Mouse (Mus musculus) CH12.LX (cell line): ENCODE data around the gene Unc119. TPM values are rescaled to one million over a fixed set of nuclear protein-coding genes. Genes with fewer than 3 reads are reported as not detected.

Experiments
- DNase-seq: peaks from one replicate; pipeline ENCODE4 v3.0.0-alpha.2; 2013; ENCODE audit errors: extremely low read depth
- H3K27ac ChIP-seq: 2 replicates; pipeline ENCODE4 v1.5.1; 2012; ENCODE audit warnings: low read depth, mild to moderate bottlenecking, control low read depth, moderate library complexity; ENCODE audit not compliant: insufficient read depth
- H3K27me3 ChIP-seq: replicated peaks from 2 replicates; pipeline ENCODE3; 2012; ENCODE audit warnings: inconsistent platforms
- H3K36me3 ChIP-seq, 2 experiments: replicated peaks in 1 of 2; 2 replicates each; pipeline versions ENCODE3 to v1.6.1; 2012; ENCODE audit warnings: inconsistent platforms in 1 of 2, low read length in 1 of 2, mild to moderate bottlenecking in 1 of 2, mixed read lengths in 1 of 2, moderate library complexity in 1 of 2; ENCODE audit not compliant: control insufficient read depth in 1 of 2, insufficient read depth in 1 of 2
- H3K4me1 ChIP-seq, 2 experiments: 2 replicates each; pipeline ENCODE4 v1.6.1; 2012; ENCODE audit warnings: inconsistent platforms in 1 of 2, moderate library complexity in 1 of 2; ENCODE audit not compliant: insufficient read depth in 2 of 2, control insufficient read depth in 1 of 2
- H3K4me2 ChIP-seq: 2 replicates; pipeline ENCODE4 v1.6.1; 2012; ENCODE audit warnings: low read depth, mild to moderate bottlenecking, control low read depth; ENCODE audit not compliant: poor library complexity, insufficient read depth, severe bottlenecking
- H3K4me3 ChIP-seq, 3 experiments: fragments of 150-350 bp in 1 of 3; sonication (generic) in 1 of 3; replicated peaks in 1 of 3; 2 replicates each; pipeline versions ENCODE3 to v1.5.1; 2011 to 2012; ENCODE audit warnings: low read depth in 2 of 3, low read length in 2 of 3, mild to moderate bottlenecking in 2 of 3, moderate library complexity in 2 of 3, control low read depth in 1 of 3, improper control_type of control experiment in 1 of 3, inconsistent platforms in 1 of 3, mixed read lengths in 1 of 3; ENCODE audit not compliant: poor library complexity in 1 of 3
- H3K79me2 ChIP-seq: replicated peaks from 2 replicates; pipeline ENCODE4 v1.6.1; 2012; ENCODE audit warnings: mild to moderate bottlenecking, moderate library complexity; ENCODE audit not compliant: control insufficient read depth, poor library complexity, insufficient read depth, severe bottlenecking; ENCODE audit errors: extremely low read depth
- H3K9ac ChIP-seq: 2 replicates; pipeline ENCODE4 v1.6.1; 2012; ENCODE audit warnings: low read depth, mild to moderate bottlenecking, control low read depth, moderate library complexity; ENCODE audit not compliant: insufficient read depth
- H3K9me3 ChIP-seq: replicated peaks from 2 replicates; pipeline ENCODE3; 2012; ENCODE audit warnings: low read length, inconsistent platforms, mixed read lengths
- BHLHE40 ChIP-seq: IDR thresholded peaks from 2 replicates; pipeline ENCODE4 v1.6.1; 2011; ENCODE audit warnings: mild to moderate bottlenecking, low read depth, low read length, improper control_type of control experiment
- CHD2 ChIP-seq: IDR thresholded peaks from 2 replicates; pipeline ENCODE4 v1.6.1; 2011; ENCODE audit warnings: low read length, improper control_type of control experiment
- CTCF ChIP-seq, 2 experiments: IDR thresholded peaks in 1 of 2; conservative IDR thresholded peaks in 1 of 2; 2 replicates each; pipeline ENCODE4 v1.5.1; 2011 to 2012; ENCODE audit warnings: low read depth in 2 of 2, low read length in 2 of 2, improper control_type of control experiment in 1 of 2, inconsistent platforms in 1 of 2, mild to moderate bottlenecking in 1 of 2, moderate library complexity in 1 of 2
- E2F4 ChIP-seq: IDR thresholded peaks from 2 replicates; pipeline ENCODE4 v1.6.1; 2011; ENCODE audit warnings: low read depth, low read length, improper control_type of control experiment; ENCODE audit not compliant: insufficient replicate concordance
- ELF1 ChIP-seq: IDR thresholded peaks from 2 replicates; pipeline ENCODE4 v1.6.1; 2014; ENCODE audit warnings: low read depth, mild to moderate bottlenecking, inconsistent platforms, low read length, improper control_type of control experiment
- GABPA ChIP-seq: IDR thresholded peaks from 2 replicates; pipeline ENCODE4 v1.6.1; 2012; ENCODE audit warnings: low read depth, low read length, improper control_type of control experiment, inconsistent platforms; ENCODE audit not compliant: insufficient replicate concordance
- HCFC1 ChIP-seq: IDR thresholded peaks from 2 replicates; pipeline ENCODE4 v1.6.1; 2012; ENCODE audit warnings: low read depth, mild to moderate bottlenecking, inconsistent platforms, low read length, improper control_type of control experiment
- IRF4 ChIP-seq: IDR thresholded peaks from 2 replicates; pipeline ENCODE4 v1.6.1; 2014; ENCODE audit warnings: low read depth, mild to moderate bottlenecking, inconsistent platforms, low read length, improper control_type of control experiment
- JUN ChIP-seq: IDR thresholded peaks from 2 replicates; pipeline ENCODE4 v1.6.1; 2011; ENCODE audit warnings: low read depth, mild to moderate bottlenecking, low read length, improper control_type of control experiment, moderate library complexity; ENCODE audit not compliant: insufficient read depth
- JUND ChIP-seq: conservative IDR thresholded peaks from 2 replicates; pipeline ENCODE4 v1.6.1; 2011; ENCODE audit warnings: low read depth, low read length, improper control_type of control experiment
- KAT2A ChIP-seq: IDR thresholded peaks from 2 replicates; pipeline ENCODE4 v1.6.1; 2012; ENCODE audit warnings: low read length, improper control_type of control experiment, inconsistent platforms; ENCODE audit not compliant: insufficient replicate concordance
- MAFK ChIP-seq: IDR thresholded peaks from 2 replicates; pipeline ENCODE4 v1.6.1; 2011; ENCODE audit warnings: low read length, improper control_type of control experiment; ENCODE audit not compliant: insufficient replicate concordance
- MAZ ChIP-seq: IDR thresholded peaks from 2 replicates; pipeline ENCODE4 v1.6.1; 2012; ENCODE audit warnings: low read depth, mild to moderate bottlenecking, inconsistent platforms, low read length, improper control_type of control experiment, moderate library complexity
- MEF2A ChIP-seq: IDR thresholded peaks from 2 replicates; pipeline ENCODE4 v1.6.1; 2014; ENCODE audit warnings: low read depth, mild to moderate bottlenecking, inconsistent platforms, low read length, improper control_type of control experiment, borderline replicate concordance
- MXI1 ChIP-seq: IDR thresholded peaks from 2 replicates; pipeline ENCODE4 v1.6.1; 2011; ENCODE audit warnings: mild to moderate bottlenecking, low read depth, low read length, improper control_type of control experiment
- NELFE ChIP-seq: IDR thresholded peaks from 2 replicates; pipeline ENCODE4 v1.6.1; 2011; ENCODE audit warnings: low read depth, low read length, improper control_type of control experiment
- NRF1 ChIP-seq: IDR thresholded peaks from 2 replicates; pipeline ENCODE4 v1.6.1; 2014; ENCODE audit warnings: low read depth, mild to moderate bottlenecking, inconsistent platforms, low read length, improper control_type of control experiment, moderate library complexity
- PAX5 ChIP-seq: IDR thresholded peaks from 2 replicates; pipeline ENCODE4 v1.6.1; 2012; ENCODE audit warnings: low read length, inconsistent platforms, mixed read lengths
- POLR2A ChIP-seq: IDR thresholded peaks from 2 replicates; pipeline ENCODE4 v1.6.1; 2011; ENCODE audit warnings: low read depth, mild to moderate bottlenecking, improper control_type of control experiment, low read length
- POLR2AphosphoS2 ChIP-seq: IDR thresholded peaks from 2 replicates; pipeline ENCODE4 v1.6.1; 2011; ENCODE audit warnings: low read depth, low read length, improper control_type of control experiment
- RAD21 ChIP-seq: IDR thresholded peaks from 2 replicates; pipeline ENCODE4 v1.6.1; 2011; ENCODE audit warnings: low read depth, mild to moderate bottlenecking, low read length, improper control_type of control experiment, moderate library complexity
- RCOR1 ChIP-seq: conservative IDR thresholded peaks from 2 replicates; pipeline ENCODE4 v1.6.1; 2012; ENCODE audit warnings: low read depth, mild to moderate bottlenecking, inconsistent platforms, low read length, improper control_type of control experiment
- SIN3A ChIP-seq: IDR thresholded peaks from 2 replicates; pipeline ENCODE4 v1.6.1; 2012; ENCODE audit warnings: low read length, improper control_type of control experiment, inconsistent platforms
- TBP ChIP-seq: conservative IDR thresholded peaks from 2 replicates; pipeline ENCODE4 v1.6.1; 2011; ENCODE audit warnings: low read depth, low read length, improper control_type of control experiment
- TCF12 ChIP-seq: IDR thresholded peaks from 2 replicates; pipeline ENCODE4 v1.6.1; 2014; ENCODE audit warnings: low read depth, mild to moderate bottlenecking, inconsistent platforms, low read length, improper control_type of control experiment
- UBTF ChIP-seq: IDR thresholded peaks from 2 replicates; pipeline ENCODE4 v1.6.1; 2012; ENCODE audit warnings: low read depth, mild to moderate bottlenecking, inconsistent platforms, low read length, improper control_type of control experiment, moderate library complexity
- USF1 ChIP-seq: IDR thresholded peaks from 2 replicates; pipeline ENCODE4 v1.6.1; 2014; ENCODE audit warnings: low read depth, mild to moderate bottlenecking, inconsistent platforms, low read length, improper control_type of control experiment
- USF2 ChIP-seq: conservative IDR thresholded peaks from 2 replicates; pipeline ENCODE4 v1.6.1; 2011; ENCODE audit warnings: low read depth, low read length, improper control_type of control experiment
- ZMIZ1 ChIP-seq: IDR thresholded peaks from 2 replicates; pipeline ENCODE4 v1.6.1; 2012; ENCODE audit warnings: low read depth, mild to moderate bottlenecking, inconsistent platforms, low read length, improper control_type of control experiment
- ZNF384 ChIP-seq: IDR thresholded peaks from 2 replicates; pipeline ENCODE4 v1.6.1; 2012; ENCODE audit warnings: low read depth, low read length, improper control_type of control experiment, inconsistent platforms
- dilution Hi-C: fragments of 300-500 bp; cut with MboI; formaldehyde crosslinking; loops from 2 replicates; pipeline ENCODE4 v1.14.3; 2020; ENCODE audit warnings: low sequenced_read_pairs; ENCODE audit not compliant: extremely low pct_unique_long_range_greater_than_20kb, extremely low pct_ligation_motif_present
- in situ Hi-C: fragments of 300-500 bp; cut with MboI; formaldehyde crosslinking; loops from 3 replicates; pipeline ENCODE4 v1.14.3; 2019; ENCODE audit warnings: low sequenced_read_pairs, low pct_ligation_motif_present, low pct_unique_long_range_greater_than_20kb, mixed read lengths
- polyA plus RNA-seq: library from polyadenylated mRNA; unstranded; fragments of >175 nt; gene quantifications from 2 replicates; pipeline ENCODE4 v1.2.1, GENCODE M21; 2012; ENCODE audit warnings: low read depth; ENCODE audit not compliant: insufficient read length
- total RNA-seq, 2 experiments: library from RNA; depleted of rRNA; stranded (reverse); fragments of 300-350 nt in 1 of 2; fragments of >200 nt in 1 of 2; gene quantifications; 2 replicates each; pipeline ENCODE4 v1.2.3; 2012 to 2014

The Unc119 gene
- total RNA-seq (2012; rRNA removed) (80.5 and 81.6 TPM in 2 replicates), total RNA-seq (2014; rRNA removed) (197 and 227 TPM in 2 replicates), polyA plus RNA-seq (146 and 173 TPM in 2 replicates)

DNA sequence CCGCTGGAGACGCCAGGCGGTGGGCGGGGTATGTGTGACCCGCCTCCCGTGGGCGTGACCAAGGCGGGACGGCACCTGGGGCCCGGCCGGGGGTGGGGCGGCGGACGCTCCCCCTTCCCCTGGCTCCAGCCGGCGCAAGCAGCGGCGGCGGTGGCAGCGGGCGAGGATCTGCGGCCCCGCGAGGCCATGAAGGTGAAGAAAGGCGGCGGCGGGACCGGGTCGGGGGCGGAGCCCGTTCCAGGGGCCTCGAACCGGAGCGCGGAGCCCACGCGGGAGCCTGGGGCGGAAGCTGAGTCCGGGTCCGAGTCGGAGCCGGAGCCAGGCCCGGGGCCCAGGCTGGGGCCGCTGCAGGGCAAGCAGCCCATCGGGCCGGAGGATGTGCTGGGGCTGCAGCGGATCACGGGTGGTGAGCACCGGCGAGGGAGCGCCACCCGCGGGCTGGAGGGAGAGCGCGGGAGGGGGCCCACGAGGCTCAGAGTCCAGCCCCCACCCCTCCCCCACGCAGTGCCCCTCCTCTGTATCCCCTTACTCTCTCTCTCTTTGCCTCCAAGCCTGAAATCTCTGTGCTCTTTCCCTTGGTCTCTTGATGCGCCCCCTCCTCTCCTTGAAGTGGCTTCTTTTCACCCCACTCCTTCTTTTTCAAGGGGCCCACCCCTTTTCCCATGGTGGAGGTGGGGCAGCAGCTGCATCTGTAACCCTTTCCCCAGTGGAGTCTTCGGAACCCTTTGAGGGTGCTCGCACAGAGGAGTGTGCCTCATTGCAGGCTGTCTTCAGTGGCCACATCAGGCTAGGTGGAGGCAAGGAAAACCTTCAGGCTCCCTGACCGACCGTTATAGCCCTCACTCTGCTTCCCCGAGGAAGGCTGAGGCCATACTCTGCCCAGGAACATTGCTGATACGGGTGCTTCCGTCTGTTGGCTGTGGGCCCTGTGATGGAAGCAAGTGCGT lies at the start of gene Unc119:
TSS of gene Unc119 (plus strand) at position 102 of the 947 bp plus-strand sequence.
- peak within 1 kb of the TSS; percentile 44 for H3K27ac ChIP-seq

DNA sequence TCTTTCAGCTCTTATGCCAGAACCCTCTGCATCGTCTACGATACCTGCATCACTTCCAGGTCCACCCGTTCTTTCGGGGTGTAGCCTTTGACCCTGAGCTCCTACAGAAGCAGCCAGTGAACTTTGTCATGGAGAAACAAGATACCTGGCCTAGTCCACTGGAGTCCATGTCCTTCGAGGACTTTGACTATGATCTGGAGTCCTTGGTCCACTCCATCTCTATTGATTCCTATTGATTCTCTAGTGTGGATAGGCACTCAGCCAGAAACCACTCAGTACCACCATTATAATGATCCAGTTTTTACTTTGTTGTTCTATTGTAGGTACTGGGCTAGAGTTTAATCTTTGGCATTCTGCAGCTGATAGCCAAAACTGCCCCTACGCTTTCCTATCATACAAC lies 48.7 kb upstream of the Unc119 start:
- no peak overlapping the region for H3K4me2 ChIP-seq
- in situ Hi-C loops (no loop called here), dilution Hi-C loops (no loop called here)
- DNase-seq, result no peak
- H3K9me3 ChIP-seq, result no peaks in the 10 kb centered on the region
- H3K27me3 ChIP-seq, result no peaks in the 10 kb centered on the region
- no peaks in the 10 kb centered on the region for H3K79me2 ChIP-seq
- no peak overlapping the region for H3K9ac ChIP-seq
- TF ChIP-seq UBTF, result no peak
- no peak for TF ChIP-seq SIN3A
- no peak for TF ChIP-seq PAX5
- TF ChIP-seq POLR2AphosphoS2, result no peak
- no peak for TF ChIP-seq ELF1
- no peak for TF ChIP-seq TBP
- TF ChIP-seq NRF1, result no peak
- no peak for TF ChIP-seq USF2
- no peak for TF ChIP-seq IRF4
- no peak for TF ChIP-seq GABPA
- no peak for TF ChIP-seq RCOR1
- TF ChIP-seq MAZ, result no peak
- no peak overlapping the region for H3K4me3 ChIP-seq
- no peak overlapping the region for H3K27ac ChIP-seq
- H3K4me1 ChIP-seq, result peaks cover 0 to 2% of the 10 kb centered on the region in 2 experiments; a peak in 1 of 4 replicates
- peaks cover 28 to 61% of the 10 kb centered on the region in 2 experiments for H3K36me3 ChIP-seq

More for the DNA sequence above, at the start of gene Unc119:
- peak within 1 kb of the TSS; percentile 91 for H3K9ac ChIP-seq
- H3K27me3 ChIP-seq, result no peaks in the 10 kb centered on the region
- in situ Hi-C loops, result no loop called here
- peaks cover 32 to 46% of the 10 kb centered on the region in 2 experiments for H3K36me3 ChIP-seq
- H3K4me2 ChIP-seq, result peak within 1 kb of the TSS; percentile 77
- peaks cover 25 to 46% of the 10 kb centered on the region in 2 experiments for H3K4me1 ChIP-seq
- H3K4me3 ChIP-seq, result peak within 1 kb of the TSS; percentile 73 to 86 (median 75)
- TF ChIP-seq SIN3A (peak; percentile 46), IRF4 (peak; percentile 28; the same call in 1 of the 2 replicates), BHLHE40 (0 out of 2 replicates have a peak, but pooled peaks have one; percentile 25), CTCF (conservative IDR thresholded peaks at IDR 0.05 in 1 of 2, IDR thresholded peaks at IDR 0.05 in 1 of 2; ENCODE audit: low read depth in 2 of 2, low read length in 2 of 2) (no peak; a peak in 1 of 4 replicates), MXI1 (0 out of 2 replicates have a peak, but pooled peaks have one; percentile 72), ZMIZ1 (peak; percentile 87), MAFK (no peak), JUND (no peak), TBP (no peak), POLR2A (peak; percentile 78), HCFC1 (no peak), JUN (no peak), GABPA (no peak), RCOR1 (peak; percentile 44; the same call in 1 of the 2 replicates), RAD21 (no peak; the same call in 1 of the 2 replicates), NRF1 (peak; percentile 57), ZNF384 (no peak), ELF1 (peak; percentile 22; the same call in 1 of the 2 replicates), MEF2A (peak; percentile 69), PAX5 (no peak), TCF12 (peak; percentile 71; the same call in 1 of the 2 replicates), CHD2 (peak; percentile 67), POLR2AphosphoS2 (peak; percentile 70; the same call in 1 of the 2 replicates), KAT2A (no peak), NELFE (peak; percentile 84), E2F4 (no peak), USF1 (no peak), UBTF (peak; percentile 55; the same call in 1 of the 2 replicates)
- TF ChIP-seq, all 38 proteins: peak for 15
- H3K79me2 ChIP-seq, result peaks cover 8% of the 10 kb centered on the region
- no peaks in the 10 kb centered on the region for H3K9me3 ChIP-seq
- no peak for DNase-seq
- dilution Hi-C loops, result no loop called here
